ENCODE assay signal across 9 mouse cellular contexts in genomic region chr8:84913960-84914359, GRCm38 (mm10). TPM values are rescaled to one million over a fixed set of nuclear protein-coding genes. Genes with fewer than 3 reads are reported as not detected.
DNase-seq lines count a peak whose midpoint lies in the region; ATAC-seq and TF ChIP-seq lines count a peak whose summit lies in the region.
"Had no signal": no experiment of that assay in that cellular context is flagged by ENCODE, and none has a peak within 500 bp of the region (broad histone marks: within the 10 kb centered on the region; RNA-seq: fewer than 3 reads in every experiment).

No protein-coding gene starts in this region.

- peak; percentile 77 for DNase-seq in CD4-positive, CD25-positive, alpha-beta regulatory T cell, adult 2 months (ENCODE audit: low read depth, low spot score)
- no peak for DNase-seq in left cerebral cortex, adult 2 months (ENCODE audit: extremely low spot score in 1 of 2, low spot score in 2 of 2)
- no peak for DNase-seq in left cerebral cortex, adult 11 months (ENCODE audit: low spot score)
- no peak for DNase-seq in urinary bladder, postnatal 14 days (ENCODE audit: low spot score)
- no peak for DNase-seq in adrenal gland, adult 2 months

- H3K4me2 ChIP-seq in intestine, postnatal 0 days (replicated peaks; ENCODE audit: low read depth): peak overlapping the region; percentile 77

- WGBS in intestine, postnatal 0 days: 31% methylated on average over 4 of the region's 4 CpGs

- no peak overlapping the region for H3K4me3 ChIP-seq in left cerebral cortex, adult 2 months
- no peak overlapping the region for H3K4me3 ChIP-seq in intestine, postnatal 0 days (ENCODE audit: low read depth, low read length)

- H3K9ac ChIP-seq in intestine, postnatal 0 days (ENCODE audit: low read depth, low read length): no peak overlapping the region

- H3K4me1 ChIP-seq in intestine, postnatal 0 days (replicated peaks; ENCODE audit: control insufficient read depth, insufficient read depth, low read length): peaks cover 7% of the 10 kb centered on the region; the same call in 1 of the 2 replicates

- no peaks in the 10 kb centered on the region for H3K9me3 ChIP-seq in intestine, postnatal 0 days (ENCODE audit: control insufficient read depth)

- no peak overlapping the region for H3K27ac ChIP-seq in left cerebral cortex, adult 2 months
- no peak overlapping the region for H3K27ac ChIP-seq in intestine, postnatal 0 days (ENCODE audit: low read depth, low read length)

- intact Hi-C loops in left cerebral cortex, adult 2 months (cut with DNase I): no loop called here

- H3K36me3 ChIP-seq in intestine, postnatal 0 days (ENCODE audit: control insufficient read depth, insufficient read depth): no peaks in the 10 kb centered on the region; the same call in 1 of the 2 replicates

- no peak for ATAC-seq in CD4-positive, CD25-positive, alpha-beta regulatory T cell, adult 4 months
- no peak for ATAC-seq in intestine, postnatal 0 days
- ATAC-seq in megakaryocyte, adult 5-6 weeks (ENCODE audit: poor library complexity, severe bottlenecking): peak; percentile 30

- peaks cover 21% of the 10 kb centered on the region; the same call in 1 of the 2 replicates for H3K27me3 ChIP-seq in intestine, postnatal 0 days (replicated peaks; ENCODE audit: control insufficient read depth, insufficient read depth, low read length)

- peak; percentile 41 for TF ChIP-seq CTCF in left cerebral cortex, adult 2 months (IDR thresholded peaks at IDR 0.05)
- peak; percentile 65 for TF ChIP-seq CTCF in intestine, postnatal 0 days (IDR thresholded peaks at IDR 0.05; ENCODE audit: low read depth)

RNA-seq across cellular contexts. Expression of gene Dnase2a, which starts 5.6 kb away (rescaled TPM):
- polyA plus RNA-seq in CD4-positive, CD25-positive, alpha-beta regulatory T cell, adult 4 months (2017; shearing (Covaris generic)): 10 to 100 TPM; 25.7 to 29.7 TPM
- total RNA-seq in left cerebral cortex, adult 2 months (2021): 1 to 10 TPM; 4.3 to 5.1 TPM
- 8.9 and 11.0 TPM in 2 replicates for polyA plus RNA-seq in intestine, postnatal 0 days (2015; fragmentation: Nextera tagmentation; extraction: Ambion mirVana)
- 15.2 and 30.1 TPM in 2 replicates for total RNA-seq in megakaryocyte, adult 5-6 weeks (2015)
- total RNA-seq in megakaryocyte, adult 5-6 weeks (2017): 27.4 and 39.0 TPM in 2 replicates
- total RNA-seq in adrenal gland, adult 2 months (2021): 10 to 100 TPM; 10.9 to 17.5 TPM
- polyA plus RNA-seq in adrenal gland, adult 2 months (2012; rRNA removed): 12.1 and 13.3 TPM in 2 replicates

RNA-seq across cellular contexts. Expression of gene Klf1, which starts 12.2 kb away (rescaled TPM):
- under 1 TPM in 1 of 2 experiments, not detected in 1; 0.22 TPM for polyA plus RNA-seq in CD4-positive, CD25-positive, alpha-beta regulatory T cell, adult 4 months (2017; shearing (Covaris generic))
- under 1 TPM in 1 of 2 experiments, not detected in 1; 0.23 TPM for total RNA-seq in left cerebral cortex, adult 2 months (2021)
- 0.56 and 0.63 TPM in 2 replicates for polyA plus RNA-seq in intestine, postnatal 0 days (2015; fragmentation: Nextera tagmentation; extraction: Ambion mirVana)
- 2.0 and 5.2 TPM in 2 replicates for total RNA-seq in megakaryocyte, adult 5-6 weeks (2015)
- total RNA-seq in megakaryocyte, adult 5-6 weeks (2017): 1.8 and 8.7 TPM in 2 replicates
- total RNA-seq in adrenal gland, adult 2 months (2021): under 1 TPM; 0.17 to 0.23 TPM
- 0.41 and 0.61 TPM in 2 replicates for polyA plus RNA-seq in adrenal gland, adult 2 months (2012; rRNA removed)
- total RNA-seq: left cerebral cortex, postnatal 25 days had no signal

RNA-seq across cellular contexts. Expression of gene Gcdh, which starts 20.2 kb away (rescaled TPM):
- polyA plus RNA-seq in CD4-positive, CD25-positive, alpha-beta regulatory T cell, adult 4 months (2017; shearing (Covaris generic)): 10 to 100 TPM; 21.5 to 32.7 TPM
- total RNA-seq in left cerebral cortex, adult 2 months (2021): 10 to 100 TPM; 35.6 to 44.1 TPM
- polyA plus RNA-seq in intestine, postnatal 0 days (2015; fragmentation: Nextera tagmentation; extraction: Ambion mirVana): 15.3 and 15.5 TPM in 2 replicates
- 7.4 and 8.8 TPM in 2 replicates for total RNA-seq in megakaryocyte, adult 5-6 weeks (2015)
- 9.7 and 11.9 TPM in 2 replicates for total RNA-seq in megakaryocyte, adult 5-6 weeks (2017)
- total RNA-seq in adrenal gland, adult 2 months (2021): 10 to 100 TPM; 50.1 to 59.0 TPM
- 652 and 657 TPM in 2 replicates for polyA plus RNA-seq in adrenal gland, adult 2 months (2012; rRNA removed)

RNA-seq across cellular contexts. Expression of gene Mast1, which starts 23.2 kb away (rescaled TPM):
- 1 to 10 TPM; 1.2 to 1.3 TPM for polyA plus RNA-seq in CD4-positive, CD25-positive, alpha-beta regulatory T cell, adult 4 months (2017; shearing (Covaris generic))
- 10 to 100 TPM; 89.4 to 95.7 TPM for total RNA-seq in left cerebral cortex, adult 2 months (2021)
- 1.1 TPM in 2 replicates for polyA plus RNA-seq in intestine, postnatal 0 days (2015; fragmentation: Nextera tagmentation; extraction: Ambion mirVana)
- total RNA-seq in megakaryocyte, adult 5-6 weeks (2015): 0.02 TPM in 1 of 2 replicates, not detected in the other
- total RNA-seq in megakaryocyte, adult 5-6 weeks (2017): 0.07 and 0.08 TPM in 2 replicates
- total RNA-seq in adrenal gland, adult 2 months (2021): 1 to 10 TPM; 1.5 to 2.8 TPM
- 3.7 and 4.4 TPM in 2 replicates for polyA plus RNA-seq in adrenal gland, adult 2 months (2012; rRNA removed)

RNA-seq across cellular contexts. Expression of gene Rtbdn, which starts 32.8 kb away (rescaled TPM):
- polyA plus RNA-seq in CD4-positive, CD25-positive, alpha-beta regulatory T cell, adult 4 months (2017; shearing (Covaris generic)): not detected
- total RNA-seq in left cerebral cortex, adult 2 months (2021): 1 to 10 TPM; 1.1 to 1.2 TPM
- 0.12 TPM in 2 replicates for polyA plus RNA-seq in intestine, postnatal 0 days (2015; fragmentation: Nextera tagmentation; extraction: Ambion mirVana)
- total RNA-seq in megakaryocyte, adult 5-6 weeks (2015): not detected in 2 replicates
- total RNA-seq in megakaryocyte, adult 5-6 weeks (2017): not detected in 2 replicates
- total RNA-seq in adrenal gland, adult 2 months (2021): not detected
- polyA plus RNA-seq in adrenal gland, adult 2 months (2012; rRNA removed): 0.25 and 0.34 TPM in 2 replicates
